Mouse (Mus musculus) myocyte (in vitro differentiated cells): Measurements from ENCODE around the gene Stk24. TPM values are rescaled to one million over a fixed set of nuclear protein-coding genes. Genes with fewer than 3 reads are reported as not detected.

Experiments used
- H3K27me3 ChIP-seq: one replicate; pipeline ENCODE4 v1.6.1; 2011; ENCODE audit not compliant: control insufficient read depth, insufficient read depth, insufficient read length
- H3K36me3 ChIP-seq: one replicate; pipeline ENCODE4 v1.6.1; 2011; ENCODE audit not compliant: control insufficient read depth, insufficient read depth
- H3K4me2 ChIP-seq: one replicate; pipeline ENCODE4 v1.6.1; 2011; ENCODE audit warnings: low read depth, control low read depth
- H3K4me3 ChIP-seq: one replicate; pipeline ENCODE4 v1.5.1; 2011; ENCODE audit warnings: mild to moderate bottlenecking, control low read depth, moderate library complexity
- H3K79me2 ChIP-seq: one replicate; pipeline ENCODE4 v1.6.1; 2011; ENCODE audit not compliant: control insufficient read depth, insufficient read depth
- H3ac ChIP-seq: one replicate; pipeline ENCODE4 v1.6.1; 2011; ENCODE audit not compliant: control insufficient read depth, insufficient read length
- CEBPB ChIP-seq: IDR thresholded peaks from 2 replicates; pipeline ENCODE4 v1.6.1; 2011; ENCODE audit warnings: mild to moderate bottlenecking, moderate library complexity; ENCODE audit not compliant: poor library complexity, insufficient read depth, severe bottlenecking
- E2F4 ChIP-seq: IDR thresholded peaks from one replicate; pipeline ENCODE4 v1.6.1; 2011; ENCODE audit warnings: mild to moderate bottlenecking, control low read depth, moderate library complexity; ENCODE audit not compliant: insufficient read depth
- MAX ChIP-seq: IDR thresholded peaks from one replicate; pipeline ENCODE4 v1.6.1; 2011; ENCODE audit warnings: low read depth, mild to moderate bottlenecking, control low read depth
- MYOD1 ChIP-seq, 3 experiments: IDR thresholded peaks; one replicate each; pipeline ENCODE4 v1.6.1; 2011; ENCODE audit warnings: control low read depth in 2 of 3, low read depth in 2 of 3, mild to moderate bottlenecking in 2 of 3, moderate library complexity in 1 of 3; ENCODE audit not compliant: insufficient read length in 2 of 3, control insufficient read depth in 1 of 3
- MYOG ChIP-seq, 3 experiments: IDR thresholded peaks; one replicate each; pipeline ENCODE4 v1.6.1; 2011; ENCODE audit warnings: control low read depth in 2 of 3, low read depth in 2 of 3, mild to moderate bottlenecking in 2 of 3; ENCODE audit not compliant: insufficient read length in 2 of 3, control insufficient read depth in 1 of 3, insufficient read depth in 1 of 3
- POLR2A ChIP-seq: IDR thresholded peaks from one replicate; pipeline ENCODE4 v1.6.1; 2011; ENCODE audit warnings: low read depth, mild to moderate bottlenecking, control low read depth, moderate library complexity; ENCODE audit not compliant: insufficient read length
- POLR2AphosphoS2 ChIP-seq: IDR thresholded peaks from one replicate; pipeline ENCODE4 v1.6.1; 2011; ENCODE audit warnings: low read depth, control low read depth; ENCODE audit not compliant: insufficient read length
- REST ChIP-seq: IDR thresholded peaks from one replicate; pipeline ENCODE4 v1.6.1; 2011; ENCODE audit warnings: mild to moderate bottlenecking, control low read depth, moderate library complexity; ENCODE audit not compliant: insufficient read depth, insufficient read length
- SRF ChIP-seq: IDR thresholded peaks from one replicate; pipeline ENCODE4 v1.6.1; 2011; ENCODE audit warnings: low read depth; ENCODE audit not compliant: control insufficient read depth, insufficient read length
- TCF12 ChIP-seq: IDR thresholded peaks from one replicate; pipeline ENCODE4 v1.6.1; 2011; ENCODE audit warnings: mild to moderate bottlenecking, control low read depth; ENCODE audit not compliant: poor library complexity, insufficient read depth, severe bottlenecking
- TCF3 ChIP-seq: IDR thresholded peaks from one replicate; pipeline ENCODE4 v1.6.1; 2011; ENCODE audit warnings: low read depth, control low read depth; ENCODE audit not compliant: insufficient read length
- USF1 ChIP-seq: IDR thresholded peaks from one replicate; pipeline ENCODE4 v1.6.1; 2011; ENCODE audit warnings: low read depth, mild to moderate bottlenecking, control low read depth, moderate library complexity
- polyA plus RNA-seq: library from polyadenylated mRNA; unstranded; fragments of >200 nt; fragmentation: generic; extraction: Trizol; gene quantifications from one replicate; pipeline ENCODE4 v1.2.1, GENCODE M21; 2012; ENCODE audit warnings: missing spikeins

Stk24 gene
- polyA plus RNA-seq, 1 experiment: 26.9 TPM

GRCm38 (mm10) chr14:121338819-121339573, 40.8 kb downstream of the Stk24 start:
- no peak overlapping the region for H3K4me3 ChIP-seq
- peaks cover 5% of the 10 kb centered on the region for H3K36me3 ChIP-seq
- peaks cover 96% of the 10 kb centered on the region for H3K79me2 ChIP-seq
- no peak for TF ChIP-seq REST
- no peak for TF ChIP-seq POLR2AphosphoS2
- TF ChIP-seq TCF12: no peak
- TF ChIP-seq MYOG (IDR thresholded peaks at IDR 0.05; ENCODE audit: control insufficient read depth in 1 of 3, insufficient read depth in 1 of 3, insufficient read length in 2 of 3, low read depth in 2 of 3): no peak
- TF ChIP-seq MAX: no peak
- no peak for TF ChIP-seq POLR2A
- no peak for TF ChIP-seq SRF
- TF ChIP-seq USF1: no peak
- no peak for TF ChIP-seq TCF3
- no peak for TF ChIP-seq MYOD1 (IDR thresholded peaks at IDR 0.05; ENCODE audit: control insufficient read depth in 1 of 3, insufficient read length in 2 of 3, low read depth in 2 of 3)
- no peak for TF ChIP-seq CEBPB
- H3K4me2 ChIP-seq: no peak overlapping the region
- H3K27me3 ChIP-seq: no peaks in the 10 kb centered on the region
- H3ac ChIP-seq: no peak overlapping the region

- TF ChIP-seq MAX (no peak), POLR2A (no peak), TCF12 (no peak), MYOG (IDR thresholded peaks at IDR 0.05; ENCODE audit: control insufficient read depth in 1 of 3, insufficient read depth in 1 of 3, insufficient read length in 2 of 3, low read depth in 2 of 3) (no peak), POLR2AphosphoS2 (no peak), TCF3 (no peak), SRF (no peak), E2F4 (no peak)
- Histone ChIP-seq H3K36me3 (no peaks in the 10 kb centered on the region), H3K4me2 (no peak overlapping the region), H3K4me3 (no peak overlapping the region), H3ac (no peak overlapping the region), H3K79me2 (peaks cover 90% of the 10 kb centered on the region), H3K27me3 (no peaks in the 10 kb centered on the region)
These were observed 49.8 kb downstream of the Stk24 start for GRCm38 (mm10) chr14:121330090-121330408.

GRCm38 (mm10) chr14:121329401-121330089, 50.3 kb downstream of the Stk24 start:
- Histone ChIP-seq H3K79me2 (peaks cover 90% of the 10 kb centered on the region), H3K4me2 (no peak overlapping the region), H3K27me3 (no peaks in the 10 kb centered on the region), H3ac (no peak overlapping the region), H3K4me3 (no peak overlapping the region), H3K36me3 (no peaks in the 10 kb centered on the region)
- no peak for TF ChIP-seq SRF
- no peak for TF ChIP-seq REST
- no peak for TF ChIP-seq MYOG (IDR thresholded peaks at IDR 0.05; ENCODE audit: control insufficient read depth in 1 of 3, insufficient read depth in 1 of 3, insufficient read length in 2 of 3, low read depth in 2 of 3)
- no peak for TF ChIP-seq TCF12

GRCm38 (mm10) chr14:121328878-121329277, 50.9 kb downstream of the Stk24 start:
- Histone ChIP-seq H3K79me2 (peaks cover 90% of the 10 kb centered on the region), H3K4me2 (no peak overlapping the region), H3K36me3 (no peaks in the 10 kb centered on the region), H3K4me3 (no peak overlapping the region), H3ac (no peak overlapping the region), H3K27me3 (no peaks in the 10 kb centered on the region)
- TF ChIP-seq POLR2AphosphoS2 (no peak), POLR2A (no peak), REST (no peak), MYOG (IDR thresholded peaks at IDR 0.05; ENCODE audit: control insufficient read depth in 1 of 3, insufficient read depth in 1 of 3, insufficient read length in 2 of 3, low read depth in 2 of 3) (no peak), SRF (no peak), MAX (no peak), TCF12 (no peak), TCF3 (no peak), E2F4 (no peak), MYOD1 (IDR thresholded peaks at IDR 0.05; ENCODE audit: control insufficient read depth in 1 of 3, insufficient read length in 2 of 3, low read depth in 2 of 3) (no peak), CEBPB (no peak), USF1 (no peak)

- Histone ChIP-seq H3K79me2 (peaks cover 90% of the 10 kb centered on the region), H3K4me2 (no peak overlapping the region)
- TF ChIP-seq MYOD1 (IDR thresholded peaks at IDR 0.05; ENCODE audit: control insufficient read depth in 1 of 3, insufficient read length in 2 of 3, low read depth in 2 of 3) (no peak), REST (no peak), SRF (no peak), MAX (no peak), TCF3 (no peak), MYOG (IDR thresholded peaks at IDR 0.05; ENCODE audit: control insufficient read depth in 1 of 3, insufficient read depth in 1 of 3, insufficient read length in 2 of 3, low read depth in 2 of 3) (no peak), USF1 (no peak), TCF12 (no peak), CEBPB (no peak), POLR2A (no peak), POLR2AphosphoS2 (no peak), E2F4 (no peak)
These were observed 53.4 kb downstream of the Stk24 start for GRCm38 (mm10) chr14:121326432-121326831.

More at GRCm38 (mm10) chr14:121326432-121326831, 53.4 kb downstream of the Stk24 start:
- H3K27me3 ChIP-seq: no peaks in the 10 kb centered on the region
- H3ac ChIP-seq: no peak overlapping the region
- H3K4me3 ChIP-seq: no peak overlapping the region
- H3K36me3 ChIP-seq: no peaks in the 10 kb centered on the region
